Mouse (Mus musculus): Measurements from ENCODE around the gene Gm13057.

- TF ChIP-seq GATA1 (IDR thresholded peaks at IDR 0.05; ENCODE audit: low read length), result no peak
- no peak for TF ChIP-seq TAL1 (IDR thresholded peaks at IDR 0.05; ENCODE audit: low read length)
These were observed 40.5 kb upstream of the Gm13057 start, which contains the start of gene Gm13043 for GRCm38 (mm10) chr4:143511043-143511442.

All from erythroblast, embryonic 14.5 days (primary cell).